Mouse (Mus musculus): ENCODE results near the gene Ppp2r2c.

The Ppp2r2c gene

DNA sequence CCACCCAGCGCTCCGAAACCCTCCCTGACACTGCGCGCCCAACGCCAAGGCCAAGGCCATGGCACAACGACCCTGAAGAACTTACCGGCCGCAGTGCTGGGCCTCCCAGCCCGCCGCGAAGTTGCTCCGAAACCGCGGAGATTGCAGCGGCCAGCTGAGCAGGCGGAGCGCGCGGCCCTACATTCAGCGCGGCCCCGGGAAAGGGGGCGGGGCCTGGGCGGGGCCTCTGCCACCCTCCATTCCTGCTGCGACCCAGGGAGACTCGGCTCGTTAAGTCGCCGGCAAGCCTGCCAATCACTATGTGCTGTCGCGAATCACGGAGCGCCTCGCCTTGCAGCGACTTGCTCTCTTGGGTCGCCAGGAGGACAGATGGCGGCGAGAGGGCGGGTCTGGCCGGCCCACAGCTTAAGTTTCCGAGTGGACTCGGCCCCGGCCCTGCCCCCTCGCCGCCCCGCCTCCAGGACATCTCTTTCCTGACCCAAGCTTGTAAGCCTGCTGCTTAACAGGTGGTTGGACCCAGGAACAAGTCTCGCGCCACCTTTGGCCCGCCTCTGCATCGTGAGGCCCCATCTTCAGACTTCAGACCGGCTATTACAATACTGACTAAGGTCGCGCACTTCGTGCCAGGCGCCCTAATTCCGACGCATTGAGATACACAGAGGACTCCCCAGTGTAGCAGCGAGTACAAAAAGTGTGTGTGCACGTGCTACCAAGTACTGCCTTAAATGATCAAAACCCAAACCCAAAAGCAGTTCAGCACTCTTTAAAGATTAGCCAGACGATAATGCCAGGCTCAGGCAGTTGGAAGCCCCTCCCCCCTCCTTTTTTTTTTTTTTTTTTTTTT, 120.7 kb downstream of the Ppp2r2c start, which contains the start of gene Wfs1:
Gene Wfs1, minus strand, starts transcription at position 425 of the 844 bp plus-strand sequence.
- peak; percentile 91 for DNase-seq (ENCODE audit: low spot score)

DNA sequence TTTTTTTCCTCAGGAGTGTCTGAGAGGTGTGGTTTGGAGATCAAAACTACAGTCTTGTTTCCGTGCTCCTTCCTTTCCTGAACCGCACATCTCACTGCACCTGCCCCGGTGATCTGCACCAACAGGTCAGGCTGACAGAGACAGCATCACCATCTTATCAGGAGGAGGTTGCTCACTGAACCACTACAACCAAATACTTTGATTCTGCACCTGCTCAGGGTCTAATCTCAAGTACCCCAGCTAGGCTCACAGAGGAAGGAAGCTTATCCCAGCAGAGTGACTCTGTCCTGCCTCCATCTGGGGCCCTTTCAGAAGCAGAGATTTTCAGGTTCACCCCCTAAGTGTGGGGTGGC, 121.3 kb downstream of the Ppp2r2c start:
- DNase-seq (ENCODE audit: low spot score), result no peak

DNA sequence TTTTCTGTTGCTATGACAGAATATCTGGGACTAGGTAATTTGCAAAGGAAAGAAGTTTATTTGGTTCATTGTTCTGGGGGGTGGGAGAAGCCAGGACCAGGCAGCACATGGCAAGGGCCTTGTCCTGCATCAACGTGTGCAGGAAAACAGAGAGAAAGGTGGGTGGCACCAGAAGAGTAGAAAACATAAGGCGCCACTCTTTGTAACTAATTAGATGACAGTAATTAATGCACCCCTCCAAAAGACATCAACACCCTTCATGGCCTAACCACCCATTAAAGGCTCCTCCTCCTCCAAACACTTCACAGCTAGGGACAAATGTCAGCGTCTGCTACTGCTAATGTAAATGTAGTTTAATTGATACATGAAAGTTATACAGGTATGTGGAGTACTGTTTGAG, 121.9 kb downstream of the Ppp2r2c start:
- DNase-seq (ENCODE audit: low spot score), result no peak

DNA sequence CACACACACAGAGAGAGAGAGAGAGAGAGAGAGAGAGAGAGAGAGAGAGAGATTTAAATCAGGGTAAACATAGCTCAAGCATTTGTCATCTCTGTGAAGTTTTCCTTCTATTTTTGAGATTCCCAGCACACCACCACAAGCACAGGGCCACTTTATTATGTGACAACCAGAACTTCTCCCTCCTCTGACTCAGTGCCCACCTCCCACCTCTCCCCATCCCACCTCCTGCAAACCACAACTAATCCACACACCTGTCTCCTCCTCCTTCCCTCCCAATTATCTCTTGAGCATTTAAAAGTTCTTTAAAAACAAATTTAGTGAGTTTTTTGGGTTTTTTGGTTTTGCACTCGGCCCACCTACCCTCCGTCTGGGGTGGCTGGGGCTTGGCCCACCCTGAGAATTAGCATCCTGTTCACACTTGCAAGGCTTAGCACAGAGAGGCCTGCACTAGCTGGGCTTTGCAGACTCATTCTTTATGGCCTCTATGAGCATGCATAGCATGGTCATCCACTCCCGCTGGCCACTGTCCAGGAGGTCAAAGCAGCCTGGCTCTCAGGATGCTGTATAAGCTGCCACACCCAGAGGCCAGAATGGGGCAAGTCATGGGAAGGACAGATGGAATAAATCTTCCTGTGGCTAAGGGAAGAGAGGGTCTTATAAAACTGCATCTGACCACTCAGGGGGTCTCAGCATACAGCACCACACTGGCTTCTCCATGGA, 122.5 kb downstream of the Ppp2r2c start:
- DNase-seq (ENCODE audit: low spot score), result no peak

DNA sequence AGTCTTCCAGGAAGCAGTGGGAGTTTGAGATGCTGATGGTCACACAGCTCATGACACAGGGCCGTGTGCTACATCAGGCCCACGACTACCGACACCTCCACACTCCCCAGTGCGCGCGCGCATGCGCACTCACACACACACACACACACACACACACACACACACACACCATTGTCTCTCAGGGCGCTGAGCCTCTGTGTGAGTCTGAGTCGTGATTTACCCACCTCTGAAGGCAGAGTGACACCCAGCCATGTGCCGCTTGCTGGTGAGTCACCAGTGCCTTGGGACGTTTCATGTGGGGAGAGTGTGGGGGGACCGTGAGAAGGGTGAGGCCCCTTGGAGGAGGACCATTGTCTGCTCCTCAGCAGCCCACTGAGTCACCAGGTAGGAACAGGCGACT, 128.1 kb downstream of the Ppp2r2c start:
- no peak for DNase-seq (ENCODE audit: low spot score)

DNA sequence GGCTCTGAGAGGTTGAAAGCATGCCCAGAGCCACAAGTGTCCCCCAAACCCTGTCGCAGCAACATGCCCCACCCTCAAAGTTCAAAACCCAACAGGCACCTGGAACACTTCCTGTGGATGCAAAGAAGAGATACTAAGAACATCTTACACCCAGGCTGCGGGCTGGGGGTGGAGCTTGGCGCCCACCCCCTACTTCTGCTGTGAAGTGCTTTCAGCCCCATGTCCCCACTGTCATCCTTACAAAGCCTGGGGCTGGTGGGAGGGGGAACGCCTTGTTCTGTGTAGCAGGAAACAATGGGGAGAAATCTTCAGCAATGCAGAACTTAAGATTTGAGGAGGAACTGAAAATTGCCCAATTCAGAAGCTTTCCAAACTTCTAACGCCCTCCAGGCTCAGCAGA, 129.7 kb downstream of the Ppp2r2c start:
- no peak for DNase-seq (ENCODE audit: low spot score)

DNA sequence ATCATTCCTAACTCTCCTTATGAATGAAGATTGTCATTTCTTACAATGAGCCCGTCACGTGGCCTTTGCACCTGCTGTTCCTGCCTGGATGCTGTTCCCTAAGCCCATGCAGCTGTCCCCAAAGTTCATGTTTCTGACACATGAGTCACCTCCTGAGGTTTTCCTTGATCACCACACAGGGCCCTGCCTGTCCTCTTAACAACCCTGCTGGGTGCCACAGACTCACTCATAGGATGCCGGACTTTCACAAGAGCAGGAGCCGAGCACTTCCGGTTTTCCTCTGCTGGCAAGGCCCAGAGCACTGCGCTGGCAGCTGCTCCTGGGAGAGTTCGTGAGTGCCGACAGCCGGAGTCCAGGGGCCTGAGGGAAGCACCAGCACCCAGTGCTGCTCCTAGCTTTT, 132.7 kb downstream of the Ppp2r2c start:
- DNase-seq (ENCODE audit: low spot score), result no peak

DNA sequence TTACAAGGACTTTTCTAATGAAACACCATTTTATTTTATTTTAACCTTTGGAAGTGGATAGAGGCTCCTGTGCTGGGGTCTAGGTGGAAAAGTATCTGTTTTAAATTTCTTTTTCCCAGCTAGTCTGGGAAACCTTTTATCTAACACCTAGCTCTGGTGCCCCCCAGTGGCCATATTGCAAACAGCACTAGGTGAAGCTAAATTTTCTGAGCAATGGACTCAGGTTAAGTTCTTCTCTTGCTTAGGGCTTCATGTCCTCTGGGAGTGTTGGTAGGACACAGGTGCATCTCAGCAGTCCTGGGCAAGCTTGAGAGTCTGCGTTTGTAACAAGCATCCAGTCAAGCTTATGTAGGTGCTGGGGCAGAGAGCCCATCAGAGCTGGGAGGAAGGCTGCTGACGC, 133.7 kb downstream of the Ppp2r2c start:
- peak; percentile 75 for DNase-seq (ENCODE audit: low spot score)

Data from urinary bladder, postnatal 25 days (tissue).